Mouse (Mus musculus) testis, adult 2 months (tissue): Measurements from ENCODE around the gene Cdh23.

Experiments
- CTCF ChIP-seq: fragments of 200-500 bp; IDR thresholded peaks from 2 replicates; pipeline ENCODE4 v1.5.1; 2012; ENCODE audit warnings: low read depth, mild to moderate bottlenecking, inconsistent platforms, low read length, moderate library complexity; ENCODE audit not compliant: control insufficient read depth, insufficient read depth, insufficient replicate concordance
- POLR2A ChIP-seq: fragments of 200-500 bp; IDR thresholded peaks from 2 replicates; pipeline ENCODE4 v1.6.1; 2012; ENCODE audit warnings: low read depth, mild to moderate bottlenecking, inconsistent platforms, low read length, moderate library complexity; ENCODE audit not compliant: control insufficient read depth

GRCm38 (mm10) chr10:60346056-60346455 lies 350.2 kb downstream of the Cdh23 start:
- TF ChIP-seq CTCF (no peak), POLR2A (no peak)
